Mouse (Mus musculus) G1E (cell line): ENCODE results near the gene Slc22a17.

ENCODE experiments used
- CTCF ChIP-seq: IDR thresholded peaks from 2 replicates; pipeline ENCODE4 v1.5.1; 2012; ENCODE audit warnings: low read depth, low read length, inconsistent platforms, mixed read lengths
- GATA1 ChIP-seq: IDR thresholded peaks from 2 replicates; pipeline ENCODE4 v1.6.1; 2012; ENCODE audit warnings: borderline replicate concordance, low read length, inconsistent platforms, mixed read lengths

- no peak for TF ChIP-seq CTCF
- no peak for TF ChIP-seq GATA1
Measured at GRCm38 (mm10) chr14:54903641-54904040, 9.3 kb downstream of the Slc22a17 start.
